Mouse (Mus musculus) neural tube, embryonic 14.5 days (tissue): ENCODE results near the gene Ctnna2. TPM values are rescaled to one million over a fixed set of nuclear protein-coding genes. Genes with fewer than 3 reads are reported as not detected.

Experiments
- ATAC-seq: fragments of 200-750 bp; cut with Nextera tagmentation; 2 replicates; pipeline ENCODE4 v1.8.0; 2017; ENCODE audit warnings: low read depth, mild to moderate bottlenecking, moderate TSS enrichment, moderate library complexity
- H3K27ac ChIP-seq: fragments of 300-500 bp; sonication (generic); 2 replicates; pipeline ENCODE4 v1.5.1; 2014; ENCODE audit warnings: low read depth, mild to moderate bottlenecking, control low read depth, low read length, moderate library complexity, mixed read lengths
- H3K27me3 ChIP-seq: fragments of 300-500 bp; sonication (generic); 2 replicates; pipeline ENCODE4 v1.6.1; 2014; ENCODE audit warnings: low read length; ENCODE audit not compliant: control insufficient read depth, insufficient read depth
- H3K36me3 ChIP-seq: fragments of 300-500 bp; sonication (generic); 2 replicates; pipeline ENCODE4 v1.6.1; 2014; ENCODE audit warnings: low read length, mixed read lengths; ENCODE audit not compliant: control insufficient read depth, insufficient read depth
- H3K4me1 ChIP-seq: fragments of 300-500 bp; sonication (generic); 2 replicates; pipeline ENCODE4 v1.6.1; 2014; ENCODE audit warnings: low read length; ENCODE audit not compliant: control insufficient read depth, insufficient read depth
- H3K4me2 ChIP-seq: fragments of 300-500 bp; sonication (generic); 2 replicates; pipeline ENCODE4 v1.6.1; 2014; ENCODE audit warnings: mild to moderate bottlenecking, low read depth, low read length, control low read depth
- H3K4me3 ChIP-seq: fragments of 300-500 bp; sonication (generic); 2 replicates; pipeline ENCODE4 v1.5.1; 2014; ENCODE audit warnings: low read depth, low read length, control low read depth, mixed read lengths
- H3K9ac ChIP-seq: fragments of 300-500 bp; sonication (generic); replicated peaks from 2 replicates; pipeline ENCODE4 v1.6.1; 2014; ENCODE audit warnings: low read depth, mild to moderate bottlenecking, control low read depth, low read length, mixed read lengths
- H3K9me3 ChIP-seq: fragments of 300-500 bp; sonication (generic); 2 replicates; pipeline ENCODE4 v1.6.1; 2016; ENCODE audit warnings: low read length; ENCODE audit not compliant: control insufficient read depth
- whole genome bisulfite sequencing: fragments of 180-500 bp; shearing (Covaris S2); extraction: QIAGEN DNeasy Blood & Tissue Kit; methylation state at CpG from one replicate; pipeline ENCODE4 v1.1.7; 2014; 5-methylcytosine and 5-hydroxymethylcytosine counted together
- polyA plus RNA-seq: library from polyadenylated mRNA; unstranded; fragments of >200 nt; fragmentation: Nextera tagmentation; extraction: Ambion mirVana; gene quantifications from 2 replicates; pipeline ENCODE4 v1.2.1, GENCODE M21; 2014

Ctnna2 gene
- polyA plus RNA-seq, 1 experiment from 2014 or later: 108 TPM

DNA sequence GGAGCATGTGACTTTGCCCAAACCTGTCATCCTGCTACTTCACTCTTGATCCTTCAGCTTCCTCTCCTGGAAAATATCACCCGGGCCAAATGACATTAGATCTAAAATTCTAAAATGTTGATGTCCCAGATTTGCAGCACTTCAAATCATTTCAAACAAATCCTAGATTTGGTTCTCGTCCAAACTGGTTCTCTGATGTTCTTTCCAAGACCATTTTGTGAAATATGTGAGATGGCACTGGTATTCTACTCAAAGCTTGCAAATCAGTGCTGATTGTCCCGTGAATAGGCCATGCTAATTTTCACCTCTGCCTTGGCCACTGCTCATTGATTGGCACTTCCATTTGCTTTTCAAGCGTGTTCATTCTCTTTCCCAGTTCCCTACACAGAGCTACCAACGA is 571.0 kb downstream of the Ctnna2 start:
- Histone ChIP-seq H3K9me3 (no peaks in the 10 kb centered on the region), H3K4me2 (no peak overlapping the region), H3K9ac (no peak overlapping the region), H3K4me1 (no peaks in the 10 kb centered on the region), H3K4me3 (no peak overlapping the region), H3K27ac (no peak overlapping the region), H3K36me3 (no peaks in the 10 kb centered on the region), H3K27me3 (no peaks in the 10 kb centered on the region)
- WGBS: 79% methylated on average over 5 of the region's 5 CpGs
- no peak for ATAC-seq

- Histone ChIP-seq H3K4me3 (no peak overlapping the region), H3K36me3 (no peaks in the 10 kb centered on the region), H3K9ac (no peak overlapping the region), H3K4me2 (no peak overlapping the region), H3K27ac (no peak overlapping the region), H3K27me3 (no peaks in the 10 kb centered on the region), H3K9me3 (no peaks in the 10 kb centered on the region), H3K4me1 (no peaks in the 10 kb centered on the region)
- 87% methylated on average over 6 of the region's 6 CpGs for WGBS
- no peak for ATAC-seq
Measured at GRCm38 (mm10) chr6:77400751-77401150, 578.7 kb downstream of the Ctnna2 start.

DNA sequence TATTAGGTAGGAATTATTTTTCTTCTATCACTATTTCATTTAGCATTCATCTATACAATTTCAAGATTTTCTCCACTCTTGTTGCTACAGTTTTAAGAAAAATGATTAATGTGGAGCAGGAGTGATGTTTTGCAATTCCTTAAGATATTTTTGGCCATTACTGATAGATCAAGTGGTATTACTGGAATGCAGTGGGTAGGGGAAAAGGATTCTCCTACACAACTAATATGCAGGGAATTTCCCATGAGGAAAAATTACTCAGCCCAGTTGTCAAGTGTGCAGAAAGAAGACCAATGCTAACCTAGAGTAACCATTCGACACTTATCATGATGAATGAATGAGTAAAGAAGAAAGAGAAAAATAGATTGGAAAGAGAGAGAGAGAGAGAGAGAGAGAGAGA is 587.8 kb downstream of the Ctnna2 start:
- H3K36me3 ChIP-seq: no peaks in the 10 kb centered on the region
- H3K4me3 ChIP-seq: no peak overlapping the region
- H3K9me3 ChIP-seq: no peaks in the 10 kb centered on the region
- no peak overlapping the region for H3K9ac ChIP-seq
- no peak overlapping the region for H3K27ac ChIP-seq
- WGBS: 89% methylated on average over 1 of the region's 1 CpGs
- H3K27me3 ChIP-seq: no peaks in the 10 kb centered on the region
- no peak for ATAC-seq
- no peaks in the 10 kb centered on the region for H3K4me1 ChIP-seq
- no peak overlapping the region for H3K4me2 ChIP-seq

- H3K4me1 ChIP-seq: no peaks in the 10 kb centered on the region
- H3K9ac ChIP-seq: no peak overlapping the region
- no peak for ATAC-seq
- no peak overlapping the region for H3K4me2 ChIP-seq
- H3K4me3 ChIP-seq: no peak overlapping the region
- H3K27ac ChIP-seq: no peak overlapping the region
- H3K9me3 ChIP-seq: no peaks in the 10 kb centered on the region
- H3K36me3 ChIP-seq: no peaks in the 10 kb centered on the region
- no peaks in the 10 kb centered on the region for H3K27me3 ChIP-seq
Measured at GRCm38 (mm10) chr6:77381309-77381708, 598.2 kb downstream of the Ctnna2 start.

DNA sequence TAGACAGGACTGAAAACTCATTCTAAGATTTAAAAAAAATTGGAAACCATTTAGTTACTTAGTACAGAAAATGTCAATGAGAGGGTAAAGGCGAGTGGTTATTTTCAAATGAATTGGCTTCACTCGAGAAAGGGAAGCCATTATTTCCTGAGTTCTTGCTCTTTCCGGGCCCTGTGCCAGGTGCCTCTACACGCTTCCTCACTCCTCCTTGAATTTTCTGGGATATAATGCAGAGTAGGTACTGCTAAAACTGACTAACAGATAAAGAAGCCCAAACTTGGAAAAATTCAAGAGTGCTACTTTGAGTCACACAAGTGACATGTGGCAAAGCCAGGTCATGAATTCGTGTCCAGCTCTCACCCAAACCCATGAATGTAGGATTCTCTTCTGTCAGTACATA is 606.4 kb downstream of the Ctnna2 start:
- H3K27me3 ChIP-seq: no peaks in the 10 kb centered on the region
- H3K9ac ChIP-seq: no peak overlapping the region
- ATAC-seq: no peak
- no peak overlapping the region for H3K4me2 ChIP-seq
- no peaks in the 10 kb centered on the region for H3K9me3 ChIP-seq
- H3K27ac ChIP-seq: no peak overlapping the region
- H3K4me3 ChIP-seq: no peak overlapping the region
- WGBS: 65% methylated on average over 5 of the region's 5 CpGs
- no peaks in the 10 kb centered on the region for H3K36me3 ChIP-seq
- no peaks in the 10 kb centered on the region for H3K4me1 ChIP-seq

DNA sequence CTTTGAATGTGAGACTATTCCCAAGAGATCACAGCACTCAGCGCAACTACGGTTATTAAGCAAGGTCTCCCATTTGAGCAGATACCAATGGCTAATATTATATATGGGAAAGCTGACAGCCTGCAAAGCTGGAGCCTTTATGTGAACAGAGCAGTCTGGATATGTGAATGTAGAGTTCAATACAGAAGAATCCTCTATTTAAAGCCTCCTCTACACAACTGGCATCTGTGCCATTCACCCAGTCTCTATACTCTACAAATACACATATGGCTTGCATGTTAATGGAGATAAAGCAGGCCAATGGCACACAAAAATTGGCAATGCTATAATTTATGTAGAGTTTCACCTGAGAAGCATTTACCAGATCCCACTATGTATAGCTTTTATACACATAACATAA is 608.4 kb downstream of the Ctnna2 start:
- ATAC-seq: no peak
- Histone ChIP-seq H3K27ac (no peak overlapping the region), H3K4me1 (no peaks in the 10 kb centered on the region), H3K4me2 (no peak overlapping the region), H3K27me3 (no peaks in the 10 kb centered on the region), H3K9me3 (no peaks in the 10 kb centered on the region), H3K4me3 (no peak overlapping the region), H3K36me3 (no peaks in the 10 kb centered on the region), H3K9ac (no peak overlapping the region)
- WGBS: 70% methylated on average over 2 of the region's 2 CpGs

DNA sequence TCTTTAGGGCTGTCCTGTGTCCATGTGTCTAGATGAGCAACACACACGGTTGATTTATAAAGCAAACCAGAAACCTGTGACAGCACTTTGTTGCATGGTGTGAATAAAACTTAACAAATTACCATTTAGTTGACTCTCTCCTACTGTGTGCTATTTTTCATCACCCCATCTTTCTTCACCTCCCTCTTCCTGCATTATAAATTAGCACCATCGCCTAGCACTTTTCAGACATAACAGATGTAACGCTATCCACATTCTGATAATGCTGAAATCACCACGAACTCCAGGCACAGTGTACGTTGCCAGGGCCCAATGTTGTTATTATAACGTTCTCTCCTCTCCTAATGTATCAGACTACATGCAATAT is 621.0 kb downstream of the Ctnna2 start:
- no peaks in the 10 kb centered on the region for H3K9me3 ChIP-seq
- WGBS: 64% methylated on average over 6 of the region's 6 CpGs
- ATAC-seq: no peak
- no peaks in the 10 kb centered on the region for H3K36me3 ChIP-seq
- H3K9ac ChIP-seq: no peak overlapping the region
- no peaks in the 10 kb centered on the region; the same call in 1 of the 2 replicates for H3K4me1 ChIP-seq
- H3K4me3 ChIP-seq: no peak overlapping the region
- no peaks in the 10 kb centered on the region for H3K27me3 ChIP-seq
- no peak overlapping the region for H3K4me2 ChIP-seq
- no peak overlapping the region for H3K27ac ChIP-seq

GRCm38 (mm10) chr6:77357748-77358470 is 621.6 kb downstream of the Ctnna2 start:
- no peaks in the 10 kb centered on the region for H3K9me3 ChIP-seq
- no peak overlapping the region for H3K27ac ChIP-seq
- no peaks in the 10 kb centered on the region; the same call in 1 of the 2 replicates for H3K4me1 ChIP-seq
- H3K4me2 ChIP-seq: no peak overlapping the region
- no peak for ATAC-seq
- no peak overlapping the region for H3K4me3 ChIP-seq
- H3K36me3 ChIP-seq: no peaks in the 10 kb centered on the region
- no peaks in the 10 kb centered on the region for H3K27me3 ChIP-seq
- H3K9ac ChIP-seq: no peak overlapping the region
- 35% methylated on average over 9 of the region's 9 CpGs for WGBS

DNA sequence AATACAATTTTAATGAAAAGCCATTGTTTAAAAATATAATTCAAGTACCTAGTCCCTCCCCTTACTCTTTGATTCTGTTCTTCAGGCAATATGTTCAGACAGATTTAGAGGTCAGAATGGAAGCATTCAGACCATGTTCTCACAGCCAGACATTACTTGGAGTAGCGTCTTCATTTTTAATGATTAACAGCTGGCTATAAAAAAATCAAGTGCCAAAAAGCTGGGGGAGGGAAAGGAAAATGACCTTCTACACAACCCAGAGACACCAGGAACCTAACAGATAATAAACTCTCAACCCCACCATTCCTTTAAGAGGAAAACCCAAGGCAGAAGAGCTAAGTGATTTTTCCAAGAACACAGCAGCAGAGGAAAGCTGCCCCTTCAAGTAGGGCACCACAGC is 624.7 kb downstream of the Ctnna2 start:
- Histone ChIP-seq H3K9me3 (no peaks in the 10 kb centered on the region), H3K27ac (no peak overlapping the region), H3K27me3 (no peaks in the 10 kb centered on the region), H3K4me2 (no peak overlapping the region), H3K9ac (no peak overlapping the region), H3K4me3 (no peak overlapping the region), H3K36me3 (no peaks in the 10 kb centered on the region), H3K4me1 (no peaks in the 10 kb centered on the region; the same call in 1 of the 2 replicates)
- WGBS: 20% methylated on average over 1 of the region's 1 CpGs
- no peak for ATAC-seq
